Mouse (Mus musculus) forebrain, embryonic 12.5 days (tissue): ENCODE results near the gene AC124108.1. TPM values are rescaled to one million over a fixed set of nuclear protein-coding genes. Genes with fewer than 3 reads are reported as not detected.
A peak's percentile ranks its signal among the peaks of the same experiment; 100 is the strongest.

ENCODE experiments used
- ATAC-seq: fragments of 200-750 bp; cut with Nextera tagmentation; 2 replicates; pipeline ENCODE4 v1.8.0; 2017; ENCODE audit warnings: moderate TSS enrichment; ENCODE audit not compliant: low FRiP score
- H3K27ac ChIP-seq: fragments of 300-500 bp; sonication (generic); 2 replicates; pipeline ENCODE4 v1.5.1; 2016; ENCODE audit warnings: mild to moderate bottlenecking
- H3K27me3 ChIP-seq: fragments of 300-500 bp; sonication (generic); 2 replicates; pipeline ENCODE4 v1.6.1; 2016; ENCODE audit warnings: mild to moderate bottlenecking
- H3K36me3 ChIP-seq: fragments of 300-500 bp; sonication (generic); replicated peaks from 2 replicates; pipeline ENCODE4 v1.6.1; 2016; ENCODE audit warnings: mild to moderate bottlenecking
- H3K4me1 ChIP-seq: fragments of 300-500 bp; sonication (generic); 2 replicates; pipeline ENCODE4 v1.6.1; 2016
- H3K4me2 ChIP-seq: fragments of 300-500 bp; sonication (generic); 2 replicates; pipeline ENCODE4 v1.6.1; 2016; ENCODE audit warnings: mild to moderate bottlenecking, moderate library complexity
- H3K4me3 ChIP-seq: fragments of 300-500 bp; sonication (generic); replicated peaks from 2 replicates; pipeline ENCODE4 v1.5.1; 2016; ENCODE audit warnings: mild to moderate bottlenecking
- H3K9ac ChIP-seq: fragments of 300-500 bp; sonication (generic); 2 replicates; pipeline ENCODE4 v1.6.1; 2016; ENCODE audit warnings: mild to moderate bottlenecking
- H3K9me3 ChIP-seq: fragments of 300-500 bp; sonication (generic); 2 replicates; pipeline ENCODE4 v1.6.1; 2016
- WGBS: fragments of 180-500 bp; shearing (Covaris S2); methylation state at CpG from one replicate; pipeline ENCODE4 v1.1.7; 2016; 5-methylcytosine and 5-hydroxymethylcytosine counted together
- polyA plus RNA-seq: library from polyadenylated mRNA; unstranded; fragments of >200 nt; fragmentation: Nextera tagmentation; extraction: Ambion mirVana; gene quantifications from 2 replicates; pipeline ENCODE4 v1.2.1, GENCODE M21; 2016

The AC124108.1 gene
- polyA plus RNA-seq, 1 experiment from 2014 or later, result 5.0 TPM

- no peak overlapping the region for H3K4me3 ChIP-seq
- peak overlapping the region; percentile 36 for H3K9ac ChIP-seq
- no peaks in the 10 kb centered on the region for H3K9me3 ChIP-seq
- H3K4me2 ChIP-seq, result peak overlapping the region; percentile 71
- WGBS, result 27% methylated on average over 5 of the region's 5 CpGs
- peaks cover 90% of the 10 kb centered on the region for H3K4me1 ChIP-seq
- H3K27ac ChIP-seq, result peak overlapping the region; percentile 87
- no peak for ATAC-seq
- H3K27me3 ChIP-seq, result peaks cover 7% of the 10 kb centered on the region; the same call in 1 of the 2 replicates
- H3K36me3 ChIP-seq, result no peaks in the 10 kb centered on the region
These were observed 4.4 kb downstream of the AC124108.1 start for GRCm38 (mm10) chr1:132195681-132196080.

DNA sequence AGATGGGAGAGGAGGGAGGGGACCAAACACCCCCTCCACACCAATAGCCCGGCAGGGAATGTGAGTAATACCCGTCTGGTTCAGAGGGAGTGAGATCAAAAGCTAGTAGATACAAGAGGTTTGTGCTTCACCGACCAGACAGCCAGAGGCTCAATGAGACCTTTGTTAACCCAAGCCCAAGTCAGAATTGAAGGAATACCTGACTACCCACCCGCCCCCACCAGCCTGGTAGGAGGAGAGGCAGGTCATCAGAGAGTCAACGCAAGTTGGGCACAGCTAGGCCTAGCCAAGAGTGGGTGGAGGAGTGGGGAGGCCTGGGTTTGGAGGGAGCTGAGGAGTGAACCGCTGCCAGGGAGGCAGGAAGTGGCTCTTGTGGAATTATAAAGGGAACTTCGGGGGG, 5.1 kb downstream of the AC124108.1 start:
- H3K4me2 ChIP-seq, result peak overlapping the region; percentile 71; the same call in 1 of the 2 replicates
- H3K27me3 ChIP-seq, result peaks cover 7% of the 10 kb centered on the region; the same call in 1 of the 2 replicates

DNA sequence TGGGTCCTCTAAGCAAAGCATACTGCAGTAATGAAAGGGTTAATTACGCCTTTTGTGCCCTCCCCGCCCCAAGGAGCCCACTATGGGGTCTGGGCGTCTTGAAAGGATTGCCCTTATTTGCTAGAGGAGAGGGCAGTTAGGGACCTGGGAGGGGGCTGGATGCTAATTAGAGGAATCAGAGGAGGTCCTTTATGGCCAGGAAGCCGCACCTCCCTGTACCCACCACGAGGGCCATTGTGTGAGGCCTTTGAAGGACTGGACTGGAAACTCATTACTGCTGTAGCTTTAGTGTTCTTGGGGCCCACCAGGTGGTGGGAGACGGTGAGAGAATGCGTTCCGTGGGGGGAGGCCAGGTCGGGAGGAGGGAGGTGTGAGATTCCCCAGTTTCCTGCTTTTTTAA, 6.4 kb downstream of the AC124108.1 start:
- WGBS, result 1% methylated on average over 9 of the region's 9 CpGs
- Histone ChIP-seq H3K4me2 (peak overlapping the region; percentile 71), H3K4me1 (peaks cover 100% of the 10 kb centered on the region), H3K9me3 (no peaks in the 10 kb centered on the region), H3K27ac (peak overlapping the region; percentile 87), H3K9ac (no peak overlapping the region; the same call in 1 of the 2 replicates), H3K36me3 (no peaks in the 10 kb centered on the region), H3K4me3 (no peak overlapping the region), H3K27me3 (peaks cover 7% of the 10 kb centered on the region; the same call in 1 of the 2 replicates)
- peak; percentile 20; the same call in 1 of the 2 replicates for ATAC-seq

More for the DNA sequence above, 5.1 kb downstream of the AC124108.1 start:
- no peak for ATAC-seq
- peak overlapping the region; percentile 36; the same call in 1 of the 2 replicates for H3K9ac ChIP-seq
- H3K4me3 ChIP-seq, result no peak overlapping the region
- peaks cover 97% of the 10 kb centered on the region for H3K4me1 ChIP-seq
- H3K9me3 ChIP-seq, result no peaks in the 10 kb centered on the region
- H3K27ac ChIP-seq, result peak overlapping the region; percentile 87
- no peaks in the 10 kb centered on the region for H3K36me3 ChIP-seq
- 6% methylated on average over 7 of the region's 7 CpGs for WGBS

DNA sequence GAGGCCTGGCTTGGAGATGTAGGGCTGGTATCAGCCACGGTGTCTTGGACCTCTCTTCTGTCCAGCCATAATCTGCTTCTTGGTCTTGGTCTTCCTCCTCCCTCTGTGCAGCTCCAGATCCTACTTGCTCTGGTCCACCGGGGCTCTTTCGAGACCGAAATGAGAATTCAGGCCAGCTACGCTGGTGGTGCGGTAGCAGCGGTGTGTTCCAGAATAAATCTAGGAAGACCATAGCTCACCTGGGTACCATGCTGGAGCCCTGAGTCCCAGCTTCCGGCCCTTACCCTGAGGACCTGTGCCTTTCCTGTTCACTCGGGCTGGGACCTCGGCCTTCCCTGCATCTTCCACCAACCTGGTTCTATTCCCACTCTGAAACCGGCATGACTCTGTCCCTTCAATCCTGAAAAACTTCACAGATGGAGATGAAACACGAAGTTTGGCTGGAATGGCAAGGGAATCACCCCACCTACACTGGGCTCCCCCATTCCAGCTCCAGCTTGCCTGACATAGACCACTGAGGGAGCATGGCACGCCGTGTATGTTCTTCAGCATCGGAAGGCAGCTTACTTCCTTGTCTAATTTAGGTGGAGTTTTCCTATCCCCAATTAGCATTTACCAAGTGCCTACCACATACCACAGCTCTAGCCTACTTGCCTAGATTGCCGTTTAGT, 7.3 kb downstream of the AC124108.1 start:
- H3K4me2 ChIP-seq, result peak overlapping the region; percentile 71; the same call in 1 of the 2 replicates
- 76% methylated on average over 16 of the region's 16 CpGs for WGBS
- H3K27me3 ChIP-seq, result peaks cover 7% of the 10 kb centered on the region; the same call in 1 of the 2 replicates
- H3K27ac ChIP-seq, result peak overlapping the region; percentile 87; the same call in 1 of the 2 replicates
- no peaks in the 10 kb centered on the region for H3K9me3 ChIP-seq
- H3K4me1 ChIP-seq, result peaks cover 99% of the 10 kb centered on the region
- 0 out of 2 replicates have a peak overlapping the region, but pooled peaks have one; percentile 29 for H3K9ac ChIP-seq
- no peak overlapping the region for H3K4me3 ChIP-seq
- no peak for ATAC-seq
- H3K36me3 ChIP-seq, result no peaks in the 10 kb centered on the region

DNA sequence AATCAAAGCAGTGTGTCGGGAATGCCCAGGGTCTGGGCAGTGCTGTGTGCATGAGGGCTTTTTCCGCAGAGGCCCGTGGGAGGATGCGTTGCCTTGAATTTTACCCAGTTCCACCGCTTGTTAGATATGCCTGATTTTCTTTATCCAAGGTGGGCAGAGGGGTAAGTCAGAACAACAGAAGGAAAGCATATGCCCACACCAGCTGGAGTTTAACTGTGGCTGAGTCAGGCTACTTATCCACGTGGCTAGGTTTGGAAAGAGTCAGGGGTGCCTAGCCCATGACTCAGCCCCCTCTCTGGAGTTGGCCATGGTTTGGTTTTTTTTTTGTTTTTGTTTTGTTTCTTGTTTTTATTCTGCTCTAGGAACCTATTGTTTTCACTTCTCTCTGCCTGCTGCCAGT, 8.0 kb downstream of the AC124108.1 start:
- no peaks in the 10 kb centered on the region for H3K36me3 ChIP-seq
- H3K27ac ChIP-seq, result peak overlapping the region; percentile 87
- H3K9ac ChIP-seq, result no peak overlapping the region; the same call in 1 of the 2 replicates
- H3K9me3 ChIP-seq, result no peaks in the 10 kb centered on the region
- no peak overlapping the region for H3K4me3 ChIP-seq
- ATAC-seq, result no peak
- H3K27me3 ChIP-seq, result peaks cover 7% of the 10 kb centered on the region; the same call in 1 of the 2 replicates
- no peak overlapping the region for H3K4me2 ChIP-seq
- 62% methylated on average over 6 of the region's 6 CpGs for WGBS
- H3K4me1 ChIP-seq, result peaks cover 92% of the 10 kb centered on the region

GRCm38 (mm10) chr1:132199934-132200333, 8.7 kb downstream of the AC124108.1 start:
- ATAC-seq, result no peak
- no peaks in the 10 kb centered on the region for H3K9me3 ChIP-seq
- 8% methylated on average over 12 of the region's 12 CpGs for WGBS
- H3K36me3 ChIP-seq, result no peaks in the 10 kb centered on the region
- peaks cover 86% of the 10 kb centered on the region for H3K4me1 ChIP-seq
- peaks cover 4% of the 10 kb centered on the region; the same call in 1 of the 2 replicates for H3K27me3 ChIP-seq
- peak overlapping the region; percentile 37 for H3K4me2 ChIP-seq
- H3K4me3 ChIP-seq, result 0 out of 2 replicates have a peak overlapping the region, but pooled peaks have one; percentile 5
- no peak overlapping the region for H3K9ac ChIP-seq
- peak overlapping the region; percentile 87 for H3K27ac ChIP-seq

GRCm38 (mm10) chr1:132200562-132201510, 9.6 kb downstream of the AC124108.1 start:
- H3K4me3 ChIP-seq, result peak overlapping the region; percentile 26
- peaks cover 4% of the 10 kb centered on the region; the same call in 1 of the 2 replicates for H3K27me3 ChIP-seq
- peaks cover 84% of the 10 kb centered on the region for H3K4me1 ChIP-seq
- H3K36me3 ChIP-seq, result no peaks in the 10 kb centered on the region
- peak overlapping the region; percentile 37 for H3K4me2 ChIP-seq
- peak; percentile 80 for ATAC-seq
- H3K9me3 ChIP-seq, result no peaks in the 10 kb centered on the region
- WGBS, result 2% methylated on average over 11 of the region's 11 CpGs
- peak overlapping the region; percentile 8 for H3K9ac ChIP-seq
- H3K27ac ChIP-seq, result peak overlapping the region; percentile 87

DNA sequence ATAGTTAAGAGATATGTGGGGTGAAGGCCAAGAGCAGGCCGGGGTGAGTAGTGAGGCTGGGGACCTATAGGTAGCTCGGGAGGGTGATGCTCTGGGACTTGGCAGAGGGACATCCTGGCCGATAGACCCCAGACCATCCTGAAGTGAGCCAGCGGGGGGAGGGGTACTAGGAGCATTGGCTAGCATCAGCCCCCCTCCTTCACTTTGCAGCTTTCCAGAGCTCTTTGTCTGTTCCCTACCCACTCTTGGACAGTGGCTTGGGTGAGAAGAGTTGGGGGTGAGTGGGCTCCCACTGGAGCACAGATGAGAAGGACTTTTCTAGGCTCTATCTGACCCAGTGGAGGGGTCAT, 10.2 kb downstream of the AC124108.1 start:
- no peak for ATAC-seq

DNA sequence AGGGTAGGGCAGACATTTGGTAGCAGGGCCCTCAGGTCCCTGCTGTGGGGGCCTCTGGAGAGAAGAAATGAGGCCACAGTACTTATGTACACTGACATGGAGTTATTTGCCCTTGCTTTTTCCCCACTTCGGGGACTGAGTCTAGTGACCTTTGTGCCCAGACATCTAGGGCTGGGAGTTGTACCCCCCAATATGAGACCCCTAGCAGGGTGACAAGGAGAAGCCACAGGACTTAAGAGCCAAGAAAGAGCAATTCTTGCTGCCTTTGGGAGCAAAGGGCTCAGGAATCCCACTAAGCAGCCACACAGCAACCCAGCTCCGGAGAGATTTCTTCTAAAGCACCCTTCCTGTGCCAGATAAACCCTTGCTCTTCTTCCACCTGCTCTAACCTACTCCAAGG, 10.7 kb downstream of the AC124108.1 start:
- H3K9me3 ChIP-seq, result no peaks in the 10 kb centered on the region
- no peaks in the 10 kb centered on the region for H3K36me3 ChIP-seq
- peaks cover 79% of the 10 kb centered on the region for H3K4me1 ChIP-seq
- peak overlapping the region; percentile 37; the same call in 1 of the 2 replicates for H3K4me2 ChIP-seq
- WGBS, result 51% methylated on average over 2 of the region's 2 CpGs
- no peak for ATAC-seq
- peak overlapping the region; percentile 87 for H3K27ac ChIP-seq
- 0 out of 2 replicates have a peak overlapping the region, but pooled peaks have one; percentile 26 for H3K4me3 ChIP-seq
- H3K27me3 ChIP-seq, result peaks cover 4% of the 10 kb centered on the region; the same call in 1 of the 2 replicates
- peak overlapping the region; percentile 8; the same call in 1 of the 2 replicates for H3K9ac ChIP-seq

More for the DNA sequence above, 10.2 kb downstream of the AC124108.1 start:
- peak overlapping the region; percentile 87 for H3K27ac ChIP-seq
- H3K4me2 ChIP-seq, result peak overlapping the region; percentile 37
- no peaks in the 10 kb centered on the region for H3K9me3 ChIP-seq
- peaks cover 4% of the 10 kb centered on the region; the same call in 1 of the 2 replicates for H3K27me3 ChIP-seq
- no peaks in the 10 kb centered on the region for H3K36me3 ChIP-seq
- peak overlapping the region; percentile 8 for H3K9ac ChIP-seq
- H3K4me3 ChIP-seq, result peak overlapping the region; percentile 26
- H3K4me1 ChIP-seq, result peaks cover 84% of the 10 kb centered on the region
- 7% methylated on average over 4 of the region's 4 CpGs for WGBS

DNA sequence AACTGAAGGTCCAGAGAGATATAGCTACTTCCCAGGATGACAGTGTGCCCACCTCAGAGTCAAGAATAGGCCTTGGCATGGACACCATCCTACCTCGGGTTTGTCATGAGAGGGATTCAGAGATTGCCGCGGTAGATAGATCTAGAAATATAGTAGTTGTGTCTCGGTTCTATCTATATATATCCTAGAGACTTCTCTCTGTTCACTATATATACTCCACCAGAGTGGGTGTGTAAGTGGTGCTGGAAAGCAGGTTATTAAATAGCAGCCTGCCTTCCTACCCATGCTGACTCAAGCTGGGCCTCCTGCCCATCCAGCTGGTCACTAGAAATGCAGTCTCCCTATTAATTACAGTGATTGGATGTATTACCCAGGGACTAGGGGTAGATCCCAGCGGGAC, 11.5 kb downstream of the AC124108.1 start:
- WGBS, result 94% methylated on average over 5 of the region's 5 CpGs
- Histone ChIP-seq H3K9me3 (no peaks in the 10 kb centered on the region), H3K27ac (peak overlapping the region; percentile 87; the same call in 1 of the 2 replicates), H3K4me3 (no peak overlapping the region), H3K4me1 (peaks cover 78% of the 10 kb centered on the region), H3K9ac (no peak overlapping the region), H3K4me2 (no peak overlapping the region), H3K27me3 (no peaks in the 10 kb centered on the region; the same call in 1 of the 2 replicates), H3K36me3 (no peaks in the 10 kb centered on the region)
- ATAC-seq, result no peak

DNA sequence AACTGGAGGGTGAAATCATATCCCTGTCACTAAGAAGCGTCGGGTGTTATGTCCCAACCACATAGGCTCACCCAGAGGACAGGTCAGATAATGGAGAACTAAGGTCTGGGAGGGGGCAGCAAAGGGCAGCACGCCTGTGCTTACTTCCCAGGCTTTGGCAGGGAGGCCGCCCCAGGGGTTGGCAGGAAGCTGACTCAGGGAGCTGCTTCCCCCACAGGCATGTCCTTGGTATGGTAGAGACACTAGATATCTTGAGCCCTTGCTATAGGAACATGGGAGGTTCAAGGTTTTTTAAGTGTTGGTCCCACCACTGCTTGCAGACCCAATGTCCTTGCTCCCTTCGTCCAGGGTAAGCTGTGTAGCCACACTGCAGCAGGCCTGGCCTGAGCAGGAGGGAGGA, 14.7 kb downstream of the AC124108.1 start:
- Histone ChIP-seq H3K27ac (no peak overlapping the region), H3K27me3 (peaks cover 6% of the 10 kb centered on the region; the same call in 1 of the 2 replicates), H3K9ac (no peak overlapping the region), H3K4me3 (no peak overlapping the region), H3K4me2 (no peak overlapping the region), H3K9me3 (no peaks in the 10 kb centered on the region), H3K4me1 (peaks cover 73% of the 10 kb centered on the region), H3K36me3 (no peaks in the 10 kb centered on the region)
- WGBS, result 63% methylated on average over 5 of the region's 5 CpGs
- ATAC-seq, result no peak

DNA sequence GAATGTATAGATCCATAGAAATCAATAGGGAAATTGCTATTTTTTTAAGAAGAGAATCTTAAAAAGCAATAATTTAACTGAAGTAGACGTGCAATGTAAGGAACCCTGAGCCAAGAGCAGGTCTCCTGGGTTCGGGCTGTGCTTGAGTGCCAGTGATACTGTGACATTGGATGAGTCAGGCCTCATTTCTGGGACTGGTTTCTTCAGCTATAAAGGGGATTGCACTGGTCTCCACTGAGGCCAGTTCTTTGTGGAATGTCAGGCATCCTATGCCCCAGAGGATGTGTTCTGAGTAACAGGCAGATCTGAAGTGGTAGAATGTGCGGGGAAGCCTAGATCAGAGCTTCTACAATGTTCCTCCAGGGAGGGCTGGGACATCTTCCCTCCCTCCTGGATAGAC, 15.6 kb downstream of the AC124108.1 start:
- H3K4me3 ChIP-seq, result no peak overlapping the region
- no peak for ATAC-seq

More for the DNA sequence above, 15.6 kb downstream of the AC124108.1 start:
- no peak overlapping the region for H3K9ac ChIP-seq
- no peaks in the 10 kb centered on the region for H3K9me3 ChIP-seq
- 83% methylated on average over 3 of the region's 3 CpGs for WGBS
- H3K27ac ChIP-seq, result no peak overlapping the region
- H3K4me1 ChIP-seq, result peaks cover 73% of the 10 kb centered on the region
- no peaks in the 10 kb centered on the region for H3K36me3 ChIP-seq
- H3K27me3 ChIP-seq, result peaks cover 8% of the 10 kb centered on the region; the same call in 1 of the 2 replicates
- no peak overlapping the region for H3K4me2 ChIP-seq
